Mouse (Mus musculus) small intestine, adult 2 months (tissue): ENCODE data around the gene Gm4969.

Experiments
- CTCF ChIP-seq: fragments of 200-500 bp; IDR thresholded peaks from 2 replicates; pipeline ENCODE4 v1.5.1; 2012; ENCODE audit warnings: low read depth, mild to moderate bottlenecking, control low read depth, inconsistent platforms, low read length, moderate library complexity, mixed read lengths; ENCODE audit not compliant: insufficient replicate concordance, insufficient read length; ENCODE audit errors: extremely low read depth
- POLR2A ChIP-seq: fragments of 200-500 bp; IDR thresholded peaks from 2 replicates; pipeline ENCODE4 v1.6.1; 2012; ENCODE audit warnings: low read depth, mild to moderate bottlenecking, control low read depth, inconsistent platforms, low read length, moderate library complexity

DNA sequence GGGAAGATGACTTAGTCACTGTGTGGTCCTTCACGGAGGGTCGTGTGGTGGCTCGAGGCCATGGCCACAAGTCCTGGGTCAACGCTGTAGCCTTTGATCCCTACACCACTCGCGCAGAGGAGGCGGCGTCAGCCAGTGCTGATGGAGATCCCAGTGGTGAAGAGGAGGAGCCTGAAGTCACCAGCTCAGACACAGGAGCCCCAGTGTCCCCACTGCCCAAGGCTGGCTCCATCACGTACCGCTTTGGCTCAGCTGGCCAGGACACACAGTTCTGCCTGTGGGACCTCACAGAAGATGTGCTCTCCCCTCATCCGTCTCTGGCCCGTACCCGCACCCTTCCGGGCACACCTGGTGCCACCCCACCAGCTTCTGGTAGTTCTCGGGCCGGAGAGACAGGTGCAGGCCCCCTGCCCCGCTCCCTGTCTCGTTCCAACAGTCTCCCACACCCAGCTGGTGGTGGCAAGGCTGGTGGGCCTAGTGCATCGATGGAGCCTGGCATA is 37.7 kb downstream of the Gm4969 start:
- TF ChIP-seq POLR2A (no peak), CTCF (no peak)
